Mouse (Mus musculus): Measurements from ENCODE around the gene Il9r.

Gene Il9r

GRCm38 (mm10) chr11:32157791-32158594 lies 42.1 kb downstream of the Il9r start:
- DNase-seq (ENCODE audit: low spot score): no peak

DNA sequence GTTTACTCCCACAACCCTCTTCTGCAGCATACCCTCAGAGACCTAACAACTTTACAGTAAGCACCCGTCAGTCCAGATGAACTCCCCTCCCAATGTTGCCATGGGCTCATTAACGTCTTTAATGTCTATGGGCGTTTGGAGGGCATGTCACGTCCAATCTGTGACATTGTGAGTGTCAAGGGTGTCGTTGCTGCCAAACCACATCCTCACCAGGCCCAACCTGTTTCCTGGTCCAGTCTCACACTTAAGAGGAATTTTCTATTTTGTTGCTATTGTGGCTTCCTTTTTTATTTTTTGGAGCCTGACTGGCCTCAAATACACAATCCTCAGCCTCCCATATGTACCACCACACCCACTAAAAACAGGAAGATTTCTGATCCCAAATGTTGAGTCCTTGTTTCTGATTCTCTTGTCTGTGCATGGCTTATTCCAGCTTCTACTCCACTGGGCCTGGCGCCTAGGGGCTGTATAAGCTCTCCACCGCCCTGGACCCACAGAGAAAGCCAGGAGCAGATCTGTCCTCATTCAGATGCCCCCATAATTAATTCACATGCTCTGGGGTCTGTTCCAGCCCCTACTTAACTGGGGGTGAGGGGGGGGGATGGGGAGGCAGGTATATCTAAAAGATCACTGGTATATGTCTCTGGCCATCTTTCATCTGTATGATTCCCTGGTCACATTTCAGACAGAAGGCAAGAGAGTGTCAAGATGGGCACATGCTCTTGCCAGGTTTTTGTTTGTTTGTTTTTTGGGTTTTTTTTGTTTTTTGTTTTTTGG lies 43.0 kb downstream of the Il9r start:
- DNase-seq (ENCODE audit: low spot score): no peak

DNA sequence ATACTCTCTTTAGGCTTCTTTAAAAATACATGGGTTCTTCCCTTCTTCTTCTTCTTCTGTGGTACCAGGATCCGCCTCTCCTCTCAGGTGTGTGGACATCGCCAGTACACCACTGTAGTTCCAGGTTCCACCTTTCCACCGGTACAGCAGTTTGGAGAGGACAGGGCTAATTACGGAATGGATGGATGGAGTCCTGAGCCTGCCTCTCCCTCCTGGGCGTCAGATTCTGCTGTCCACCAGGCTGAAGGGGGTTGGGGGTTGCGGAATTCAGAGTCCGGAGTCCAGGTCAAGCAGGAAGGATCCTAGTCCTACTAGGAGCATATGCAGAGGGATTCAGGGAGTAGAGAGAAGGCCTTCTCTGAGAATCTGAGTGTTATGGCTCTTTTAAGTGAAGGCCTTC lies 46.9 kb downstream of the Il9r start:
- DNase-seq (ENCODE audit: low spot score): no peak

DNA sequence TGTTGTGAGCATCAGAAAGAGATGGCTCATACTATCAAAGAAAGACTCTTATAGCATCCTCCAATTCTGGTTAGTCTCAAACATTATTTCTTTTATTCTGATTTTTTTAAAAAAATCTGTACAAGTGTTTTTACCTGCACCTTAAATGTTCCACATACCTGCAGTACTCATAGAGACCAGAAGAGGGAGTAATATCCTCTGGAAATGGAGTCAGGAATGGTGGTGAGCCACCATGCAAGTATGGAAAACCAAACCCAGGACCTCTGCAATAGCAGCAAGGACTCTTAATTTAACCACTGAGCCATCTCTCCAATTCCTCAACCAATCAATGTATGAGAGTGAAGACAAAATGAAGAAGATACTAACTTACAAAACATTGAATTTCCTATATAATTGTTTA lies 47.3 kb downstream of the Il9r start:
- DNase-seq (ENCODE audit: low spot score): no peak

- DNase-seq (ENCODE audit: low spot score): no peak
Observed at GRCm38 (mm10) chr11:32151243-32151642, 48.8 kb downstream of the Il9r start.

DNA sequence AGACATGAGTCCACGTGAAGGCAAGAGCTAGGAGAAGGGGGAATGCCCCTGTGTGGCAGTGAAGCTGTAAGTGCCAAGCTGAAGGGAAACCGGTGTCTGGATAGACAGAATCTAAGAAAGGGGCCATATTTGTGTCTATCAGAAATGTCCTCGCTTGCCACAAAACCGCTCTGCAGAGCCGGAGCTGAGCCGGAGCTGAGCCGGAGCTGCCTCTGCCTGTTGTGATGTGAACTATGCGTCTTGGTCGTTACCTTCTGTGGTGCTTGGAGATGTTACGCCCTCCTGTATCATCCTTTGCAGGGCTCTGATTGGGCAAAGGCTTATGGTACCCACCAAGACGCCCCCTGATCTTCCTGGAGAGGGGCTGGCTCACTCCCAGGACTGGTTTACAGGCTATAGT lies 50.5 kb downstream of the Il9r start:
- no peak for DNase-seq (ENCODE audit: low spot score)

- no peak for DNase-seq (ENCODE audit: low spot score)
Observed at GRCm38 (mm10) chr11:32142771-32143170, 57.3 kb downstream of the Il9r start.

DNA sequence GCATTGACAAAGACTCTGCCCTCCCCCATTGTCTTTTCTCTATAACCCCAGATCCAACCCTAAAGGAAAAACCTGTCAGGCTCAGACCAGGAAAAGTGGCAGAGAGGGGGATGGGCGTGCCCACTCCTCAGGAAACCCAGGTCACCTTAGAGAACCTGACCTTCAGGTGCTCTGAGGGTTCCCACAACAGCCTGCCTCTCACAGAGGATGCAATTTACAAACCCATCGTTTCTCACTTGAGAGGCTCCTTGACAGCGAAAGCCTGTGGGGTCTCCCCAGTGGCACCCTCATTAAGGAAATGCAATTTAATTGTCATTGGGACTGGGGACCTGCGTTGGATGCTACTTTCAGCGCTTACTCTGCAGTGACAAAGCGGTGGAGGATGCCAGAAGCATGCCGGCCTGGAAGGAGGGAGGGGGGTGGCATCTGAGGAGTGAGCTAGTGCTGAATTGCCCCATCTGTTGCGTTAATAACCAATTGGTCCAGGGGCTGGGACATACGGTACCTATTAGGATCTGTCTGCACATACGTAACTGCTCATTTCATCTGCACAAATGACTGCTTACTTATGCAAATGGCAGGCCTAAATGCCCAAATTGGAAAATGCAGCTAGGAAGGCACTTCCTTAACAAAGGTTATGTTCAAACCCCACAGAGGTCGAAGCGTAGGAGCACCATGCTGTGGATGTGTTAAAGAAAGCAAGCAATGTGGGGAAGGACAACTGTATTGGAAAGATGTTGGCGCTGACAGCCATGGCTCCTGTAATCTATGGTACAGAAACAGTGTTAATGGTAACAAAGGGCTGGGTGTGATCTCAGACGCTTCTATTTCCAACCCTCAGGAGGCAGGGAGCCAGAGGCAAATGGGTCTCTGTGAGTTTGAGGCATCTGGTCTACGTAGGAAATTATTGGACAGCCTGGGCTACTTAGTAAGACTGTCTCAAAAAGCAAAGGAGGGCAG lies 58.2 kb downstream of the Il9r start:
- no peak for DNase-seq (ENCODE audit: low spot score)

DNA sequence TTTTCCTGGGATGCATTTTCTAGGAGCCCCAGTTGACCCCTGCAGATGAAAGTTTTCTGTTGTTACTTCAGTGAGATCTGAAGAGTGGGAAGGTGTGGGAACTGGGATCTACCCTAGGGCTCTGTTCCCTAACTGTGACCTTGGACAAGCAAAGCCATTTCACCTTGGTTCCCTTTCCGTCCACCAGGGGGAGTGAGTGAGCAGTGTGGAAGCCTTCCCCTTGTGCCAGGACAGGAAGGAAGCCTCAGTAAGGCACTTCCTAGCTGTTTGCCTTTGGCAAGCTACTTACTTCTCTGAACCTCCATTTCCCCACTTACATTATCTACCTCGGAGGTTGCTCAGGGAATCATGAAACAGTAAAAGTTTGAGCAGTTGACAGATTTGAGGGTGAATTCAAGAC lies 59.0 kb downstream of the Il9r start:
- DNase-seq (ENCODE audit: low spot score): no peak

GRCm38 (mm10) chr11:32139528-32139961 lies 60.5 kb downstream of the Il9r start:
- DNase-seq (ENCODE audit: low spot score): no peak

DNA sequence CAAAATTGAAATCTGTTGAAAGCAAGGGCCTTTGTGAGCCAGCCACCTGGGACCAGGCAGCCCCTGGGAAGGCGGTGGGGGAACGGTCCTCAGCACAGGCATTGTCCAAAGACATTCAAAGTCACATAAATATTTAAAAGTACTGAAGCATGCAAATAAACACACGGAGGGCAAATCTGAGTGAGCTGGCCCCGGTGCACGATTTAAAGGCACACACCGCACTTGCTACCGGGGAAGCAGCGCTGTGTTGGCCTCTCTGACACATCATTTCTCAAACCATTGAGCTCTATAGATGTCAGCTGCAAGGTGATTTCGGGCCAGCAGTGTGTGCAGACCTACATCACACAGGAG lies 61.5 kb downstream of the Il9r start:
- no peak for DNase-seq (ENCODE audit: low spot score)

DNA sequence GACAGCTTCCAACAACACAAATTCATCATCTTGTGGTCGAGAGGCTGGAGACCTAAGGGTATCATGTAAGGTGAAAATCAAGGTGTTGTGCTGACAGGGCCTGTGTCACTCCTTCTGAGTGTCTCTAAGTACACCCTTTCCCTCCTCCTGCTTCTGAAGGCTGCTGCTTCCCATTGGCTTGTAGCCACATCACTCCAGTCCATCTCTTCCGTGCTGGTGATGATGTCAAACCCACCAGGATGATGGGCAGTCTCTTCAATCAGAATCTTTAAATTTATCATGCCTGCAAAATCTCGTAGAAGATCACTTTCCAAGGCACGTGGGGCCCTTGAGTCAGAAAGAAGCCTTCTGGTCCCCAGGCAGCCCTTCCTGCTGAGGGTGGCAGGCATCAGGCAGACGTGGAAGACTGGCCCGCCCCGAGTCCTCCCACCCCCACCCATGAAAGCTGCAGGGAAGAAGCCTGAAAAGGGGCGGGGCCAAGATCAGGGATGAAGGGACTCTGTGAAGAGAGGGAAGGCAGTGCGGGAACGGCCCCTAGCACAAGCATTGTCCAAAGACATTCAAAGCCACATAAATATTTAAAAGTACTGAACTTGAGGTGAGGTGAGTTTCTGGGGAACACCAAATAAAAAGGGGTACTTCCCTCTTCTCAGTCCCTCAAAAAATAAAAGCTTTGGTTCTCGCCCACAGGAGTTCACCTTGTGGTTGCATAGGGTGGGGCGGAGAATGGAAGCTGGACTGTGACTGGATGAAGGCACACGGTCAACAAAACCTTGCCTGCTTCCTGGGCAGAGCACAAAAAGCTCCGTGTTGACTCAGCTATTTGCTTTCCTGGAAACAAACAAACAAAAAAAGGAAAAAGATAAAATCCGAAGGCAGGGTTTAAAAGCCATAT lies 62.1 kb downstream of the Il9r start:
- DNase-seq (ENCODE audit: low spot score): no peak

Data from ovary, adult 18-20 months (tissue).